8 mouse cellular contexts compared by ENCODE assay signal in genomic region chr14:60735848-60736547, GRCm38 (mm10). TPM values are rescaled to one million over a fixed set of nuclear protein-coding genes. Genes with fewer than 3 reads are reported as not detected.
DNase-seq lines count a peak whose midpoint lies in the region; ATAC-seq lines count a peak whose summit lies in the region.

No protein-coding gene starts in this region.

- H3K36me3 ChIP-seq in kidney, embryonic 16.5 days (ENCODE audit: insufficient read depth, low read length), result no peaks in the 10 kb centered on the region
- H3K36me3 ChIP-seq in embryonic facial prominence, embryonic 13.5 days, result no peaks in the 10 kb centered on the region
- H3K36me3 ChIP-seq in limb, embryonic 10.5 days, result no peaks in the 10 kb centered on the region
- H3K36me3 ChIP-seq in neural tube, embryonic 14.5 days (ENCODE audit: control insufficient read depth, insufficient read depth, low read length), result no peaks in the 10 kb centered on the region

- no peak for DNase-seq in kidney, adult 18-20 months
- DNase-seq in limb, embryonic 10.5 days (ENCODE audit: low spot score), result no peak
- no peak for DNase-seq in right cerebral cortex, postnatal 14 days
- no peak for DNase-seq in embryo, embryonic 11 days
- DNase-seq in gastrocnemius, postnatal 10 days, result no peak

- H3K27ac ChIP-seq in kidney, embryonic 16.5 days (ENCODE audit: low read length), result peak overlapping the region; percentile 76
- peak overlapping the region; percentile 90 for H3K27ac ChIP-seq in embryonic facial prominence, embryonic 13.5 days
- peak overlapping the region; percentile 87 for H3K27ac ChIP-seq in limb, embryonic 10.5 days
- H3K27ac ChIP-seq in neural tube, embryonic 14.5 days (ENCODE audit: low read depth, low read length), result peak overlapping the region; percentile 57

- H3K4me3 ChIP-seq in kidney, embryonic 16.5 days (ENCODE audit: low read length), result no peak overlapping the region
- no peak overlapping the region for H3K4me3 ChIP-seq in embryonic facial prominence, embryonic 13.5 days
- H3K4me3 ChIP-seq in limb, embryonic 10.5 days, result no peak overlapping the region
- H3K4me3 ChIP-seq in neural tube, embryonic 14.5 days (ENCODE audit: low read depth, low read length), result no peak overlapping the region

- 55% methylated on average over 13 of the region's 13 CpGs for WGBS in kidney, embryonic 16.5 days
- WGBS in embryonic facial prominence, embryonic 13.5 days, result 52% methylated on average over 13 of the region's 13 CpGs
- WGBS in limb, embryonic 10.5 days, result 62% methylated on average over 13 of the region's 13 CpGs
- 53% methylated on average over 13 of the region's 13 CpGs for WGBS in neural tube, embryonic 14.5 days

- ATAC-seq in kidney, embryonic 16.5 days (ENCODE audit: low FRiP score, low TSS enrichment), result no peak
- ATAC-seq in embryonic facial prominence, embryonic 13.5 days (ENCODE audit: insufficient number of reproducible peaks, insufficient read depth, low FRiP score, low TSS enrichment, low read depth), result no peak
- no peak for ATAC-seq in neural tube, embryonic 14.5 days (ENCODE audit: low read depth)

- no peak overlapping the region for H3K4me2 ChIP-seq in kidney, embryonic 16.5 days (replicated peaks; ENCODE audit: low read depth, low read length)
- H3K4me2 ChIP-seq in embryonic facial prominence, embryonic 13.5 days, result peak overlapping the region; percentile 33; the same call in 1 of the 2 replicates
- H3K4me2 ChIP-seq in neural tube, embryonic 14.5 days (ENCODE audit: low read depth, low read length), result no peak overlapping the region

- H3K9me3 ChIP-seq in kidney, embryonic 16.5 days (ENCODE audit: low read length), result no peaks in the 10 kb centered on the region
- no peaks in the 10 kb centered on the region for H3K9me3 ChIP-seq in embryonic facial prominence, embryonic 13.5 days
- H3K9me3 ChIP-seq in limb, embryonic 10.5 days (replicated peaks), result no peaks in the 10 kb centered on the region
- H3K9me3 ChIP-seq in neural tube, embryonic 14.5 days (ENCODE audit: control insufficient read depth, low read length), result no peaks in the 10 kb centered on the region

- H3K4me1 ChIP-seq in kidney, embryonic 16.5 days (ENCODE audit: insufficient read depth, low read length), result peaks cover 56% of the 10 kb centered on the region
- peaks cover 73% of the 10 kb centered on the region for H3K4me1 ChIP-seq in embryonic facial prominence, embryonic 13.5 days
- peaks cover 72% of the 10 kb centered on the region for H3K4me1 ChIP-seq in limb, embryonic 10.5 days
- peaks cover 16% of the 10 kb centered on the region for H3K4me1 ChIP-seq in neural tube, embryonic 14.5 days (ENCODE audit: control insufficient read depth, insufficient read depth, low read length)

- no peak overlapping the region for H3K9ac ChIP-seq in kidney, embryonic 16.5 days (replicated peaks; ENCODE audit: low read length)
- H3K9ac ChIP-seq in embryonic facial prominence, embryonic 13.5 days, result 0 out of 2 replicates have a peak overlapping the region, but pooled peaks have one; percentile 32
- 0 out of 2 replicates have a peak overlapping the region, but pooled peaks have one; percentile 16 for H3K9ac ChIP-seq in neural tube, embryonic 14.5 days (replicated peaks; ENCODE audit: low read depth, low read length)

- no peaks in the 10 kb centered on the region for H3K27me3 ChIP-seq in kidney, embryonic 16.5 days (ENCODE audit: insufficient read depth, low read length)
- H3K27me3 ChIP-seq in embryonic facial prominence, embryonic 13.5 days, result no peaks in the 10 kb centered on the region
- H3K27me3 ChIP-seq in limb, embryonic 10.5 days (ENCODE audit: low read depth, poor library complexity, severe bottlenecking), result no peaks in the 10 kb centered on the region
- H3K27me3 ChIP-seq in neural tube, embryonic 14.5 days (ENCODE audit: control insufficient read depth, insufficient read depth, low read length), result no peaks in the 10 kb centered on the region

RNA-seq across cellular contexts. Expression of gene C1qtnf9, which starts 31.9 kb away (rescaled TPM):
- 0.41 and 0.56 TPM in 2 replicates for polyA plus RNA-seq in kidney, embryonic 16.5 days (2015; fragmentation: Nextera tagmentation; extraction: Ambion mirVana)
- polyA plus RNA-seq in embryonic facial prominence, embryonic 13.5 days (2015; fragmentation: Nextera tagmentation; extraction: Ambion mirVana), result 0.80 and 1.0 TPM in 2 replicates
- 0.10 and 0.26 TPM in 2 replicates for polyA plus RNA-seq in limb, embryonic 10.5 days (2016; fragmentation: Nextera tagmentation; extraction: Ambion mirVana)
- polyA plus RNA-seq in neural tube, embryonic 14.5 days (2014; fragmentation: Nextera tagmentation; extraction: Ambion mirVana), result not detected in 2 replicates
- total RNA-seq in gastrocnemius, postnatal 10 days (2021), result 10 to 100 TPM; 31.2 to 32.2 TPM

RNA-seq across cellular contexts. Expression of gene Mipep, which starts 48.4 kb away (rescaled TPM):
- 23.3 and 24.6 TPM in 2 replicates for polyA plus RNA-seq in kidney, embryonic 16.5 days (2015; fragmentation: Nextera tagmentation; extraction: Ambion mirVana)
- polyA plus RNA-seq in embryonic facial prominence, embryonic 13.5 days (2015; fragmentation: Nextera tagmentation; extraction: Ambion mirVana), result 20.5 and 24.4 TPM in 2 replicates
- polyA plus RNA-seq in limb, embryonic 10.5 days (2016; fragmentation: Nextera tagmentation; extraction: Ambion mirVana), result 24.0 and 25.1 TPM in 2 replicates
- 19.9 and 20.4 TPM in 2 replicates for polyA plus RNA-seq in neural tube, embryonic 14.5 days (2014; fragmentation: Nextera tagmentation; extraction: Ambion mirVana)
- total RNA-seq in gastrocnemius, postnatal 10 days (2021), result 10 to 100 TPM; 24.5 to 26.4 TPM
